8 mouse cellular contexts compared by ENCODE assay signal in the genomic region with DNA sequence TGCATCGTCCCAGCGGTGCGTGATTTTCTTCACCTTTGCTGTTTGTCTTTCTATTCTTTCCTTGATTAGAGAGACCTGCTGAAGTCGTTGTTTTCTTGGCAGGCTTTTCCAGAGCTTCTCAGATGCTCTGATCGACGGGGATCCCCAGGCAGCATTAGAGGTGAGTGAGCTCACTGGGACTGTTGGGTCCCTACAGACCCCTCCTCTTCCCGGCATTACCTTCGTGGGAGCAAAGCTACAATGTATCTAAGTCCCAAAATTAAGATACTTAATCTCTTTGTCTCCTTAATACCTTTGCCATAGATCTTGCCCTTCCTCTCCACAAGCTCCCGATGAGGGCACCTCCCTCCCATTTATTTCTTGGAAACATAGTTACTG. TPM values are rescaled to one million over a fixed set of nuclear protein-coding genes. Genes with fewer than 3 reads are reported as not detected.
DNase-seq lines count a peak whose midpoint lies in the region; ATAC-seq and TF ChIP-seq lines count a peak whose summit lies in the region.

No protein-coding gene starts in this region.

- peak overlapping the region; percentile 92 for H3K4me2 ChIP-seq in lung, embryonic 16.5 days (ENCODE audit: low read depth, low read length)
- peak overlapping the region; percentile 74 for H3K4me2 ChIP-seq in embryonic facial prominence, embryonic 14.5 days (ENCODE audit: low read depth, low read length)
- H3K4me2 ChIP-seq in intestine, embryonic 16.5 days (ENCODE audit: low read depth, low read length): peak overlapping the region; percentile 55

- peak; percentile 21 for ATAC-seq in lung, embryonic 16.5 days (ENCODE audit: low read depth)
- peak; percentile 27 for ATAC-seq in embryonic facial prominence, embryonic 14.5 days (ENCODE audit: low read depth)
- peak; percentile 29 for ATAC-seq in intestine, embryonic 16.5 days

- WGBS in lung, embryonic 16.5 days: under 1% methylated on average over 9 of the region's 9 CpGs
- WGBS in embryonic facial prominence, embryonic 14.5 days: under 1% methylated on average over 9 of the region's 9 CpGs
- 1% methylated on average over 9 of the region's 9 CpGs for WGBS in intestine, embryonic 16.5 days
- WGBS in olfactory bulb, adult 2 months: under 1% methylated on average over 9 of the region's 9 CpGs

- H3K36me3 ChIP-seq in lung, embryonic 16.5 days (ENCODE audit: control insufficient read depth, insufficient read depth, low read length): peaks cover under 1% of the 10 kb centered on the region; the same call in 1 of the 2 replicates
- peaks cover 7% of the 10 kb centered on the region; the same call in 1 of the 2 replicates for H3K36me3 ChIP-seq in embryonic facial prominence, embryonic 14.5 days (ENCODE audit: control insufficient read depth, insufficient read depth, low read length)
- no peaks in the 10 kb centered on the region for H3K36me3 ChIP-seq in intestine, embryonic 16.5 days (ENCODE audit: control insufficient read depth, insufficient read depth, low read length)

- no peaks in the 10 kb centered on the region for H3K9me3 ChIP-seq in lung, embryonic 16.5 days (ENCODE audit: control insufficient read depth, low read length)
- no peaks in the 10 kb centered on the region for H3K9me3 ChIP-seq in embryonic facial prominence, embryonic 14.5 days (ENCODE audit: control insufficient read depth, low read length)
- no peaks in the 10 kb centered on the region for H3K9me3 ChIP-seq in intestine, embryonic 16.5 days (ENCODE audit: control insufficient read depth, low read length)

- H3K4me1 ChIP-seq in lung, embryonic 16.5 days (replicated peaks; ENCODE audit: control insufficient read depth, insufficient read depth, low read length): peaks cover 12% of the 10 kb centered on the region
- peaks cover 21% of the 10 kb centered on the region for H3K4me1 ChIP-seq in embryonic facial prominence, embryonic 14.5 days (ENCODE audit: control insufficient read depth, insufficient read depth, low read length)
- H3K4me1 ChIP-seq in intestine, embryonic 16.5 days (ENCODE audit: control insufficient read depth, insufficient read depth, low read length): peaks cover 15% of the 10 kb centered on the region; the same call in 1 of the 2 replicates
- peaks cover 2% of the 10 kb centered on the region; the same call in 1 of the 2 replicates for H3K4me1 ChIP-seq in olfactory bulb, adult 2 months (ENCODE audit: control insufficient read depth, insufficient read depth, low read length)

- no peak for DNase-seq in lung, postnatal 4 days
- no peak for DNase-seq in embryonic facial prominence, embryonic 14.5 days (ENCODE audit: low spot score)
- DNase-seq in cerebellum, postnatal 10 days: no peak
- no peak for DNase-seq in cerebellum, adult 11-12 months
- no peak for DNase-seq in Muller cell, postnatal 12 days (ENCODE audit: inconsistent ontology term)

- H3K9ac ChIP-seq in lung, embryonic 16.5 days (ENCODE audit: low read length): peak overlapping the region; percentile 81
- peak overlapping the region; percentile 83 for H3K9ac ChIP-seq in embryonic facial prominence, embryonic 14.5 days (ENCODE audit: low read depth, low read length)
- peak overlapping the region; percentile 63 for H3K9ac ChIP-seq in intestine, embryonic 16.5 days (ENCODE audit: low read depth, low read length)

- TF ChIP-seq CTCF in olfactory bulb, adult 2 months (IDR thresholded peaks at IDR 0.05; ENCODE audit: insufficient read depth, low read depth, low read length): no peak

- peak overlapping the region; percentile 82 for H3K4me3 ChIP-seq in lung, embryonic 16.5 days (ENCODE audit: low read length)
- peak overlapping the region; percentile 66 for H3K4me3 ChIP-seq in embryonic facial prominence, embryonic 14.5 days (ENCODE audit: low read depth, low read length)
- H3K4me3 ChIP-seq in intestine, embryonic 16.5 days (ENCODE audit: low read length): peak overlapping the region; percentile 77
- H3K4me3 ChIP-seq in olfactory bulb, adult 2 months (ENCODE audit: insufficient read depth, low read depth, low read length): peak overlapping the region; percentile 56

- no peaks in the 10 kb centered on the region for H3K27me3 ChIP-seq in lung, embryonic 16.5 days (ENCODE audit: control insufficient read depth, insufficient read depth, low read depth, low read length)
- no peaks in the 10 kb centered on the region for H3K27me3 ChIP-seq in embryonic facial prominence, embryonic 14.5 days (replicated peaks; ENCODE audit: control insufficient read depth, insufficient read depth, low read length)
- H3K27me3 ChIP-seq in intestine, embryonic 16.5 days (replicated peaks; ENCODE audit: control insufficient read depth, insufficient read depth, low read length): no peaks in the 10 kb centered on the region

- peak overlapping the region; percentile 97 for H3K27ac ChIP-seq in lung, embryonic 16.5 days (ENCODE audit: low read length)
- H3K27ac ChIP-seq in embryonic facial prominence, embryonic 14.5 days (replicated peaks; ENCODE audit: low read depth, low read length): peak overlapping the region; percentile 97
- peak overlapping the region; percentile 94 for H3K27ac ChIP-seq in intestine, embryonic 16.5 days (ENCODE audit: low read length)
- H3K27ac ChIP-seq in olfactory bulb, adult 2 months (ENCODE audit: insufficient read depth, low read depth, low read length): no peak overlapping the region

- no peak for TF ChIP-seq POLR2A in olfactory bulb, adult 2 months (IDR thresholded peaks at IDR 0.05; ENCODE audit: insufficient read depth, low read depth, low read length)

RNA-seq across cellular contexts. Expression of gene Sugt1, which starts 0.3 kb away (rescaled TPM):
- 122 and 124 TPM in 2 replicates for polyA plus RNA-seq in lung, embryonic 16.5 days (2015; fragmentation: Nextera tagmentation; extraction: Ambion mirVana)
- 124 and 130 TPM in 2 replicates for polyA plus RNA-seq in embryonic facial prominence, embryonic 14.5 days (2014; fragmentation: Nextera tagmentation; extraction: Ambion mirVana)
- polyA plus RNA-seq in intestine, embryonic 16.5 days (2015; fragmentation: Nextera tagmentation; extraction: Ambion mirVana): 96.1 and 105 TPM in 2 replicates
- polyA plus RNA-seq in olfactory bulb, adult 2 months (2012; ENCODE audit: insufficient read depth, insufficient read length, low replicate concordance, missing spikeins): not detected in 2 replicates
